Mouse (Mus musculus) cortical plate, adult 2 months (tissue): ENCODE data around the gene Krt78.

Source experiments
- CTCF ChIP-seq: fragments of 200-500 bp; IDR thresholded peaks from 2 replicates; pipeline ENCODE4 v1.5.1; 2011; ENCODE audit warnings: mild to moderate bottlenecking, control low read depth, low read length; ENCODE audit not compliant: insufficient read depth; ENCODE audit errors: extremely low read depth
- POLR2A ChIP-seq: fragments of 200-500 bp; IDR thresholded peaks from 2 replicates; pipeline ENCODE4 v1.6.1; 2011; ENCODE audit warnings: mild to moderate bottlenecking, low read length, control low read depth; ENCODE audit not compliant: insufficient read depth; ENCODE audit errors: extremely low read depth

GRCm38 (mm10) chr15:101983315-101983948 lies 29.3 kb upstream of the Krt78 start:
- no peak for TF ChIP-seq POLR2A
- TF ChIP-seq CTCF = no peak
